Mouse (Mus musculus): ENCODE measurements around the gene Sox3. TPM values are rescaled to one million over a fixed set of nuclear protein-coding genes. Genes with fewer than 3 reads are reported as not detected.

Gene Sox3
- total RNA-seq (2021): not detected
- long read RNA-seq, experiment 1: 0 reads
- long read RNA-seq, experiment 2: 0 reads

DNA sequence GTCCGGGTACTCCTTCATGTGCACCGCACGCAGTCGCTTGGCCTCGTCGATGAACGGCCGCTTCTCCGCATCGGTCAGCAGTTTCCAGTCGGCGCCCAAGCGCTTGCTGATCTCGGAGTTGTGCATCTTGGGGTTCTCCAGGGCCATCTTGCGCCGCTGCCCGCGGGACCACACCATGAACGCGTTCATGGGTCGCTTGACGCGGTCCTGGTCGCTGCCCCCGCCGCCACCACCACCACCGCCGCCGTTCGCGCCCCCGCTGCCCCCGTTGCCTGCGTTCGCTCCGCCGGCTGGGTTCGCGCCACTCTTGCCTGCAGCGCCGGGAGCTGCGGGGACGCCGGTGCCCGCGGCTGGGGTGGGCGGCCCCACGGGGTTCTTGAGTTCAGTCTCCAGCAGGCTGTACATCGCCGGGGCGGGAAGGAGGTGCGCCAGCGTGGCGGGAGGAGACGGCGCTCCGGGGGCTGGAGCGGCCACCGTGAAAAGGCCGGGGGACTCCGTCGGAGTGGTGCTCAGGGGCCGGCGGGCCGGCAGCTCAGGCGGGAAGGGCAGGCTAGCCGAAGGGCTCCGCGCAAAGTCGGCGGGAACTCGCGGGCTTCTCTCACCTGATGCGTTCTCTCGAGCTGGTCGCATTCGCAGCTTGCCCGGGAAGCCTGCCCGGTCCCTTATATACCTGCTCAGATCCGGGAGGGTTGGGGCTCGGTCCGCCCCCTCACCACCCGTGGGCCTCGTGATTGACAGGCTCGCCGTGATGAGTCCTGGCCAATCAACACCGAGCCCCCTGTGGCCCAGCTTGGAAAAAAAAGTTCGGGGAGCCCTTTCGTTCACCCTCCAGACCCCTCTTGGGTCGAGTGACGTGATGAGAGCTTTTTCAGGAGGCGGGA is at the start of gene Sox3:
Gene Sox3 (minus strand): TSS at position 630 of the 881 bp plus-strand sequence.
- intact Hi-C loops (cut with DNase I): no loop called here
- DNase-seq: no peak

DNA sequence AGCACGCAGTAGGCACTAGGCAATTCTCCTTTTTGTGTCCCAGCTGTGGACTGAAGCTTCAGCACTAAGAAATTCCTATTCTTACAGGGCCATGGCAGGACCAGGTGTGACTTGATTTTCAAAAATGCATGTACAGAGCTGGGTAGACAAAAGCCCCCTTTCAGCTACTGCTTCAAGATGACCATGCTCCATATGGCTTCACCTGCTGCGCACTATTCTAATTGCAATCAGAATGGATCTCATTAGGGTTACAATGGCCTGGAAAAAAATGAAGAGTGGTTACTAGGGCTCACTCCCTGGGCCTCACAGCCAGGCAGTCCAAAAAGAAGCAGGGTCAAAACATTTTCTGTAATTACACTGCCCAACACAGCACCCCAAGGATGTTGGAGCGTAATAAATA is 47.0 kb upstream of the Sox3 start:
- DNase-seq: no peak
- intact Hi-C loops (cut with DNase I): no loop called here

DNA sequence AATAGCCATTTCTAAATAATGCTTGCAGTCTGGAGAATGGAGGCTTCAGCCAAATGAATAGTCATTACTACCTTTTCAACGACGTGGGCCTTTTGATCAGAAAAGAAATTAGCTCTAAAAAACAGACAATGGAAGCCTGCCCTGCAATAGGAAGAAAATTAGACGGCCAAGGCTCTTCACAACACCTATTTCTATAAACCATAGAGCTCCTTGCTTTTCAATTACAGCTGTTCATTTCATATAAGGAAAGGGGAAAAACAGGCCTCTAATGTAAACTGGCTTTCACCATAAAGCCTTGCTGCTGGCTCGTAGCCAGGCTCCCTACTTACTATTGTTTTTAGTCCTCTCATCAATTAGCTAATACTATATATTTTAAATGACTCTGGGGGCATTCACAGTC is 6.3 kb upstream of the Sox3 start:
- no peak for DNase-seq
- intact Hi-C loops (cut with DNase I): no loop called here

DNA sequence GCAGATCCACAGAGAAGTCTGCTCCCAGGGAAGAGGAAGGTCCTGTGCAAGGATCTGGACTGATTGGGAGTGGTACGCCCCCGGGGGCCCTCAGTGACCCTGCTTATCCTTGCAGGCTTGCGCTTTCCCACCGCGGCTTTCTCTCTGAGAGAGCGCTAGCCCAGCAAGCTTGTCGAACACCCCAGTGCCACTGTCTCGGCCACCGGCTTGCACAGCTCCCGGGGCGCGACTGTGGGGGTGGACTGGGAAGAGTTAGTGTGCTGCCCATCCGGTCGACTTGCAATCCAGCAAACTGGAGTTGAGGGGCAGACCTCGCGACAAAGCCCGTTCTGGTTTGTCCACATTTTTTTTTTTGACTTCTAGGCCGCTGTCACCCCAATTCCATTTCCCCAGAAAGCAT is 5.4 kb upstream of the Sox3 start:
- intact Hi-C loops (cut with DNase I): no loop called here
- no peak for DNase-seq

DNA sequence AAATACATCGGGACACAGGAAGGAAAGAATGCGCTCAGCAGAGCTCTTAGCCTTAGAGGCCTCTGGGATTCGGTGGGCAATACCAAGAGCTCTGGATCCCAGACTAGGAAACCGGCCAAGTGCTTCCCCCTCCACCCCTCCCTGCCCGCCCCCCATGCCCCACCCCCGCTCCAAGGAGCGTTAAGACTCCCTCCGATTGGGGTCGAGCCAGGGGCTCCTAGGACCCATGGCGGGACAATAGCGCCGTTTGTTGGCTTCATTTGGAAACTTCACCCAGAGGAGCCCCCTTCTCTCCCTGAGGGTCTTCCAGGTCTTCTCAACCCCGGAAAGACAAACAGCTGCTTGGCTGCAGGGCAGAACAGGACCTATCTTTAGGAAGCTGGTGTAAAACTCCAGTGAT is 3.1 kb upstream of the Sox3 start:
- DNase-seq: no peak
- intact Hi-C loops (cut with DNase I): no loop called here

DNA sequence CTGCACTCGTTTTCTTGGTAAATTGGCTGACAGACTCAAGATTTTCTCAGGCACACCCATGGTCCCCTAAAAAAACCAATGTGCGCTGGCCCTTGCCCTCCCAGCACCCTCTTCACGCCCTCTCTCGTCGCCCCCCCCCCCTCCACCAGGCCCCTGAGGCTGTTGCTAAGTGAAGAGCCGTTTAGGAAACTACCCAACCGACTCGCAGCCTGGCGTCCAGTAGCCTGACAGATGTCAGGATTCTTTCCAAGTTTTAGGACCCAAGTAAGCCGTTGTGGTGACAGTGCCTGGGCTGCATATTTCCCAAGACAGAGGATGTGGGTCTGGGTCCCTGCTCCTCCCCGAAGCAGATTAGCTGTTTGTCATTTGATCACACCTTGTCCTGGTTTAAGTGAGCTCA is 2.2 kb upstream of the Sox3 start:
- intact Hi-C loops (cut with DNase I): no loop called here
- DNase-seq: no peak

DNA sequence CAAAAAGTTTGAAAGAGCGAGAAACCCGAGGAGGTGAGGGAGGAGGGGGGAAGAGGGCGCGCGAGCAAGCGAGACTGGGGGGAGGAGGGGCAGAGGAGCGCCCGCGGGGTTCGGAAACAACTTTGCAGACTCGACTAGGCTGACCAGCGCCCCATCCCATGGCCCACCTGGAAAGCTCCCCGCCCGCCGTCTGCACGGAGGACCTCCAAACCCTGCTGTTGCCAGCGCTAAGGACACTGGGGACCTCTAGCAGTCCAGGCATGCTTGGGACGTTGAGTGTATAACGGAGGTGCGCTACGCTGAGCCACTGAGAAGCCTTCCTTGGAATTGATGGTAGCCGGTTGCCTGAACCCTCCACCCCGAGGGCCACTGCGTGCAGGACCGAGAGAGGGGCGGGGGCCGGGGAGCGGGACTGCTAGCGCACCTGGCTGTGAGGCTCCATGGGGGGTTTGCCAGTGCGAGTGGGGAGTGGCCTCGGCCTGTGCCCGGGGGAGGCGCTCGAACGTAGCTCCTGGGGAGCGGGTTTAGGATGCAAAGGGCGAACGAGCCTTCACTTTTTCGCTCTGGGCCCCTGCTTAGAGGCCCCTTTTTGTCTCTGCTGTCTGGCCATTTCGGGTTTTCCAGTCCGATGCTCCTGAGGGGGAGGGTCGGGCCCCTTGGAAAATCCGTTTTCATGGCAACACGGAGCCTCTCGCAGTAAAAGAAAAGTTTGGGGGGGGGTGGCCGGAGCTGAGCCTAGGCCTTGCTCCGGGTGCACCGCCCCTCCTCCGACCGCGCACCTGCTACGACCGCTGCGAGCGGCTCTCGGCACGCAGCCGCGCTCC is 702 bp upstream of the Sox3 start:
- no peak for DNase-seq
- intact Hi-C loops (cut with DNase I): no loop called here

DNA sequence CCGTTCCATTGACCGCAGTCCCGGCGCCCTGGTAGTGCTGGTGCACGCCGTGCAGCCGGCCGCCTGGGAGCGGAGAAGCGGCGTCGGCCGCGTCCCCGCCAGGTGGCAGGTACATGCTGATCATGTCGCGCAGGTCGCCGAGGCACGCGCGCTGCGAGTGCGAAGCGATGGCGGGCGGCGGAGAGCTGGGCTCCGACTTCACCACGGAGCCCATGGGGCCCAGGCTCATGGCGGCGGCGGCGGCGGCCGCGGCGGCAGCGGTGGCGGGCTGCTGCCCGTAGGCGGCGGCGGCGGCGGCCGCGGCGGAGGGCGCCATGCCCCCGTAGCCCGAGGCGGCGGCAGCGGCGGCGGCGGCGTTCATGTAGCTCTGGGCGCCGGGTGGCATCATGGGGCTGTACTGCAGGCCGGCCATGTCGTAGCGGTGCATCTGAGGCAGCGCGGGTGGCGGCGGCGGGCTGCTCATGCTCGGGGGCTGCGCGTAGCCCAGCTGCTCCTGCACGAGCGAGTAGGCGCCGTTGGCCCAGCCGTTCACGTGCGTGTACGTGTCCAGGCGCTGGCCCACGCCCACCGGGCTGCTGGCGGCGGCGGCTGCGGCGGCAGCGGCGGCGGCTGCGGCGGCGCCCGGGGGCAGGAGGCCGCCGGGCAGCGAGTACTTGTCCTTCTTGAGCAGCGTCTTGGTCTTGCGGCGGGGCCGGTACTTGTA is 981 bp downstream of the Sox3 start:
- no peak for DNase-seq
- intact Hi-C loops (cut with DNase I): no loop called here

DNA sequence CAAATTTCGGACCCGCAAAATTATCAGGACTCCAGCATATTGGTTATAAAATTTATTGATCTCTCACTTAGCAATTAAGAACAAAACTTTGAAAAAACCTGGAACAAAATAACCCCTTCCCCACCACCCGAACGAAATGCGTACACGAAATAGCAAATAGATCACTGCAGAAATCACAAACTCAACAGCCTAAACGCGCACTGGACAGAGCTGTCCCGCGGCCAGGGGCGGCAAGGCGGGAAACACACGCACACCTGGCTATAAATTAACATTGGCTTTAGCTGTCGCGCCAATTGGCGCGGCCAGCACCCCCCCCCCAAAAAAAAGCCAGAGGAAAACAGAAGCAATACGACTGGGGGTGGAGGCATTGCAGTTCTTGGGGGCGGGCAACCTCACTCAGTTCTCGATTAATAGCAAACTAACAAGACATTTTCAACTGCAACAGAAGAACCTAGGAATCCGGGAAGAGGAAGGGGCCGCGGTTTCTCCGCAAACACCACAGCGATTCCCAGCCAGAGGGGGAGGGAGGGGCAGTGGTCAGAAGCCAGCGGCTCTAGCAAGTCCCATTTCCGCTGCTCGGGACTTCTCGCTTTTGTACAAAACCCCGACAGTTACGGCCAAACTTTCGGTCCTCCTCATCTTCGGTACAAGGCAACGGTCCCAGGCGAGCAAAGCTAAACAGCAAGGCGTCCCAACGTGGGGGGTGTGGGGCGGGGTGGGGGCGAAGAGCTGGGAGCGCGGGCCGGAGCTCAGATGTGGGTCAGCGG is 1.7 kb downstream of the Sox3 start:
- intact Hi-C loops (cut with DNase I): no loop called here
- DNase-seq: no peak

DNA sequence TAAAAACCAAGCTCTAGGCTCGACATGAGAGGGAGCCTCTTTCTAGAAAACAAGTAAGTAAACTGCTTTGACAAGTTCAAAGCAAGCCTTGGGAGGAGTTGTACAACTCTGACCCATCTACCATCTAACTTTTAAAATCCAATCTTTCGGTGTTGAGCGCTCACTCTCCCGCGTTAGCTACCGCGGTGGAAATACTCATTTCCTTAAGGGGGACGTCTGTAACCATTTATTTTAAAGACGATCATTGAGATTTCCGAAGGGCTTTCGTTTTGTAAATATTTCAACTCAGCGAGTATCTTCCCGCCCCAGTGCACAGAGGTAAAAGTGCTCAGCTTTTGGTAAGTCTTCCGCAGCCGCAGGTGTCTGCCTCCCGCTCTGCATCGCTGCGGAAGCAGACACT is 2.6 kb downstream of the Sox3 start:
- no peak for DNase-seq
- intact Hi-C loops (cut with DNase I): no loop called here

DNA sequence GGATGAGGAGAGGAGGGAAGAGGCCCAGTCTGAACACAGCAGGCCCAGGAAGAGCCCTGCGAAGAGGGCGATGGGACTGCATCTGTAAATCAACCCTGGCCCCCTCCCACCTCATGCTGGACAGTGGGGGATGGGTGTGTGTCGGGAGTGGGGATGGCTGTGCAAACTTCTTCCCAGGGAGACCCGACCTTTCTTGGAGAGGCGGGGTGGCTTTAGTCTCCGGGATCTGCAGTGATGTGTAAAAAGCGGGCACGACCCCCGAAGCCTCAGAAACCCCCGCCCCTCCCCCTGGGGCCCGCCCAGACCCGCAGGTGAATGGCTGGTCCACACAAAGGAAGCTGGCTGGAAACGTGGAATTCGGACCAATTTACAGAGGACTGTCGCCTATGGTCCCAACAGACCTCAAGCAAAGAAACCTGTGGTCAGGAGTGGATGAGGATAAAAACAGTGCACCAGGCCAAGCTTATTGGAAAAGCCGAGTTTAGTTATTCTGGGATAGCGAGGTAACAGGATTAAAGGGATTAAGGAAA is 3.2 kb downstream of the Sox3 start:
- intact Hi-C loops (cut with DNase I): no loop called here
- no peak for DNase-seq
